Mouse (Mus musculus) C2C12 (cell line): ENCODE measurements around the gene Slco2a1. TPM values are rescaled to one million over a fixed set of nuclear protein-coding genes. Genes with fewer than 3 reads are reported as not detected.

Source experiments
- H3K27me3 ChIP-seq: one replicate; pipeline ENCODE4 v1.6.1; 2011; ENCODE audit not compliant: control insufficient read depth, insufficient read depth, insufficient read length
- H3K36me3 ChIP-seq: one replicate; pipeline ENCODE4 v1.6.1; 2011; ENCODE audit not compliant: control insufficient read depth, insufficient read depth
- H3K4me3 ChIP-seq: one replicate; pipeline ENCODE4 v1.5.1; 2011; ENCODE audit warnings: mild to moderate bottlenecking, control low read depth; ENCODE audit not compliant: poor library complexity, insufficient read depth, severe bottlenecking
- H3K79me2 ChIP-seq: one replicate; pipeline ENCODE4 v1.6.1; 2011; ENCODE audit not compliant: control insufficient read depth, insufficient read depth
- H3K79me3 ChIP-seq: one replicate; pipeline ENCODE4 v1.6.1; 2011; ENCODE audit warnings: low read depth, control low read depth
- H3ac ChIP-seq: one replicate; pipeline ENCODE3; 2011; ENCODE audit warnings: low read depth; ENCODE audit not compliant: control insufficient read depth, insufficient read length
- CEBPB ChIP-seq: IDR thresholded peaks from one replicate; pipeline ENCODE4 v1.6.1; 2011; ENCODE audit warnings: low read depth, mild to moderate bottlenecking, control low read depth, moderate library complexity
- CTCF ChIP-seq: IDR thresholded peaks from one replicate; pipeline ENCODE4 v1.5.1; 2011; ENCODE audit not compliant: control insufficient read depth, insufficient read depth, insufficient read length
- FOSL1 ChIP-seq: IDR thresholded peaks from one replicate; pipeline ENCODE4 v1.8.0; 2011; ENCODE audit warnings: mild to moderate bottlenecking, low read length; ENCODE audit not compliant: poor library complexity, insufficient read depth, severe bottlenecking
- MAX ChIP-seq: IDR thresholded peaks from one replicate; pipeline ENCODE4 v1.6.1; 2011; ENCODE audit warnings: mild to moderate bottlenecking, control low read depth
- MYOD1 ChIP-seq: IDR thresholded peaks from one replicate; pipeline ENCODE4 v1.6.1; 2011; ENCODE audit warnings: low read depth; ENCODE audit not compliant: control insufficient read depth, insufficient read length
- MYOG ChIP-seq: IDR thresholded peaks from one replicate; pipeline ENCODE4 v1.6.1; 2011; ENCODE audit not compliant: control insufficient read depth, insufficient read length; ENCODE audit errors: extremely low read depth
- USF1 ChIP-seq: IDR thresholded peaks from one replicate; pipeline ENCODE4 v1.6.1; 2011; ENCODE audit warnings: low read depth, mild to moderate bottlenecking, control low read depth, moderate library complexity
- polyA plus RNA-seq: library from polyadenylated mRNA; unstranded; fragments of >200 nt; fragmentation: generic; extraction: Trizol; gene quantifications from one replicate; pipeline ENCODE4 v1.2.1, GENCODE M21; 2012; ENCODE audit warnings: missing spikeins

Slco2a1 gene
- polyA plus RNA-seq, 1 experiment = 0.20 TPM

- TF ChIP-seq MYOG (no peak), MYOD1 (no peak), CTCF (no peak), MAX (no peak), CEBPB (no peak), USF1 (no peak), FOSL1 (no peak)
- H3K79me3 ChIP-seq = no peaks in the 10 kb centered on the region
- H3ac ChIP-seq = no peak overlapping the region
Observed at GRCm38 (mm10) chr9:103076836-103077531, 88.5 kb downstream of the Slco2a1 start.

GRCm38 (mm10) chr9:103078194-103078691, 89.7 kb downstream of the Slco2a1 start:
- H3K79me3 ChIP-seq = no peaks in the 10 kb centered on the region
- TF ChIP-seq MYOG = no peak
- peak; percentile 76 for TF ChIP-seq FOSL1
- no peak overlapping the region for H3K4me3 ChIP-seq
- H3ac ChIP-seq = no peak overlapping the region
- H3K79me2 ChIP-seq = no peaks in the 10 kb centered on the region
- no peaks in the 10 kb centered on the region for H3K27me3 ChIP-seq
- H3K36me3 ChIP-seq = no peaks in the 10 kb centered on the region

More at GRCm38 (mm10) chr9:103076836-103077531, 88.5 kb downstream of the Slco2a1 start:
- Histone ChIP-seq H3K27me3 (no peaks in the 10 kb centered on the region), H3K79me2 (no peaks in the 10 kb centered on the region), H3K4me3 (no peak overlapping the region), H3K36me3 (no peaks in the 10 kb centered on the region)

GRCm38 (mm10) chr9:103080211-103080610, 91.7 kb downstream of the Slco2a1 start:
- TF ChIP-seq CEBPB (no peak), USF1 (no peak), MAX (no peak), FOSL1 (no peak), CTCF (no peak), MYOG (no peak), MYOD1 (no peak)
- no peaks in the 10 kb centered on the region for H3K79me3 ChIP-seq
- no peak overlapping the region for H3ac ChIP-seq

GRCm38 (mm10) chr9:103082246-103082975, 93.9 kb downstream of the Slco2a1 start:
- Histone ChIP-seq H3K79me2 (no peaks in the 10 kb centered on the region), H3K27me3 (no peaks in the 10 kb centered on the region), H3K36me3 (no peaks in the 10 kb centered on the region), H3ac (no peak overlapping the region), H3K4me3 (no peak overlapping the region), H3K79me3 (no peaks in the 10 kb centered on the region)
- TF ChIP-seq FOSL1 (no peak), MAX (no peak), MYOG (no peak), CEBPB (no peak), MYOD1 (no peak)

More at GRCm38 (mm10) chr9:103080211-103080610, 91.7 kb downstream of the Slco2a1 start:
- Histone ChIP-seq H3K4me3 (no peak overlapping the region), H3K27me3 (no peaks in the 10 kb centered on the region), H3K79me2 (no peaks in the 10 kb centered on the region), H3K36me3 (no peaks in the 10 kb centered on the region)

GRCm38 (mm10) chr9:103083405-103083804, 94.9 kb downstream of the Slco2a1 start:
- TF ChIP-seq MYOG (no peak), CTCF (no peak), CEBPB (no peak), USF1 (no peak), MYOD1 (no peak), MAX (no peak), FOSL1 (no peak)
- Histone ChIP-seq H3K79me2 (no peaks in the 10 kb centered on the region), H3K27me3 (no peaks in the 10 kb centered on the region), H3K4me3 (no peak overlapping the region), H3K79me3 (no peaks in the 10 kb centered on the region), H3K36me3 (no peaks in the 10 kb centered on the region), H3ac (no peak overlapping the region)
